Mouse (Mus musculus): ENCODE data around the gene Itgb2. TPM values are rescaled to one million over a fixed set of nuclear protein-coding genes. Genes with fewer than 3 reads are reported as not detected.

The Itgb2 gene
- polyA plus RNA-seq, 1 experiment, result 154 TPM

GRCm38 (mm10) chr10:77557641-77558040 is 27.6 kb downstream of the Itgb2 start:
- WGBS, result 88% methylated on average over 4 of the region's 4 CpGs
- H3K36me3 ChIP-seq (ENCODE audit: control insufficient read depth, insufficient read depth, low read length), result peaks cover 46% of the 10 kb centered on the region

GRCm38 (mm10) chr10:77560090-77560489 is 30.0 kb downstream of the Itgb2 start:
- TF ChIP-seq POLR2A (IDR thresholded peaks at IDR 0.05; ENCODE audit: low read depth, low read length), result no peak
- TF ChIP-seq CTCF (IDR thresholded peaks at IDR 0.05; ENCODE audit: extremely low read depth, insufficient read depth, insufficient read length, insufficient replicate concordance), result no peak
- no peak for DNase-seq (ENCODE audit: low read depth in 1 of 2, low spot score in 2 of 2)
- Histone ChIP-seq H3K4me1 (ENCODE audit: control insufficient read depth, insufficient read depth, insufficient read length) (no peaks in the 10 kb centered on the region), H3K36me3 (ENCODE audit: control insufficient read depth, insufficient read depth, low read length) (peaks cover 58% of the 10 kb centered on the region), H3K4me3 (ENCODE audit: extremely low read depth, insufficient read depth, insufficient read length) (no peak overlapping the region), H3K27ac (ENCODE audit: insufficient read depth, low read length) (no peak overlapping the region), H3K27me3 (ENCODE audit: control insufficient read depth, insufficient read depth, low read length) (no peaks in the 10 kb centered on the region)
- 89% methylated on average over 11 of the region's 11 CpGs for WGBS

More at GRCm38 (mm10) chr10:77557641-77558040, 27.6 kb downstream of the Itgb2 start:
- no peaks in the 10 kb centered on the region for H3K27me3 ChIP-seq (ENCODE audit: control insufficient read depth, insufficient read depth, low read length)
- no peaks in the 10 kb centered on the region for H3K4me1 ChIP-seq (ENCODE audit: control insufficient read depth, insufficient read depth, insufficient read length)
- TF ChIP-seq POLR2A (IDR thresholded peaks at IDR 0.05; ENCODE audit: low read depth, low read length) (no peak), CTCF (IDR thresholded peaks at IDR 0.05; ENCODE audit: extremely low read depth, insufficient read depth, insufficient read length, insufficient replicate concordance) (peak; percentile 11; the same call in 1 of the 2 replicates)
- no peak overlapping the region for H3K27ac ChIP-seq (ENCODE audit: insufficient read depth, low read length)
- no peak for DNase-seq (ENCODE audit: low read depth in 1 of 2, low spot score in 2 of 2)
- H3K4me3 ChIP-seq (ENCODE audit: extremely low read depth, insufficient read depth, insufficient read length), result no peak overlapping the region

GRCm38 (mm10) chr10:77560830-77561229 is 30.8 kb downstream of the Itgb2 start:
- Histone ChIP-seq H3K36me3 (ENCODE audit: control insufficient read depth, insufficient read depth, low read length) (peaks cover 59% of the 10 kb centered on the region), H3K4me1 (ENCODE audit: control insufficient read depth, insufficient read depth, insufficient read length) (no peaks in the 10 kb centered on the region), H3K27ac (ENCODE audit: insufficient read depth, low read length) (no peak overlapping the region), H3K27me3 (ENCODE audit: control insufficient read depth, insufficient read depth, low read length) (no peaks in the 10 kb centered on the region), H3K4me3 (ENCODE audit: extremely low read depth, insufficient read depth, insufficient read length) (no peak overlapping the region)
- no peak for DNase-seq (ENCODE audit: low read depth in 1 of 2, low spot score in 2 of 2)
- 90% methylated on average over 9 of the region's 9 CpGs for WGBS
- TF ChIP-seq CTCF (IDR thresholded peaks at IDR 0.05; ENCODE audit: extremely low read depth, insufficient read depth, insufficient read length, insufficient replicate concordance), result no peak
- no peak for TF ChIP-seq POLR2A (IDR thresholded peaks at IDR 0.05; ENCODE audit: low read depth, low read length)

- 66% methylated on average over 2 of the region's 2 CpGs for WGBS
- peaks cover 55% of the 10 kb centered on the region for H3K36me3 ChIP-seq (ENCODE audit: control insufficient read depth, insufficient read depth, low read length)
- no peaks in the 10 kb centered on the region for H3K27me3 ChIP-seq (ENCODE audit: control insufficient read depth, insufficient read depth, low read length)
- no peaks in the 10 kb centered on the region for H3K4me1 ChIP-seq (ENCODE audit: control insufficient read depth, insufficient read depth, insufficient read length)
- H3K4me3 ChIP-seq (ENCODE audit: extremely low read depth, insufficient read depth, insufficient read length), result no peak overlapping the region
- no peak overlapping the region for H3K27ac ChIP-seq (ENCODE audit: insufficient read depth, low read length)
- no peak for TF ChIP-seq POLR2A (IDR thresholded peaks at IDR 0.05; ENCODE audit: low read depth, low read length)
- no peak for TF ChIP-seq CTCF (IDR thresholded peaks at IDR 0.05; ENCODE audit: extremely low read depth, insufficient read depth, insufficient read length, insufficient replicate concordance)
- DNase-seq (ENCODE audit: low read depth in 1 of 2, low spot score in 2 of 2), result no peak
Observed at GRCm38 (mm10) chr10:77561508-77561907, 31.5 kb downstream of the Itgb2 start.

GRCm38 (mm10) chr10:77565005-77565404 is 35.0 kb downstream of the Itgb2 start:
- H3K4me1 ChIP-seq (ENCODE audit: control insufficient read depth, insufficient read depth, insufficient read length), result no peaks in the 10 kb centered on the region

GRCm38 (mm10) chr10:77566651-77567050 is 36.6 kb downstream of the Itgb2 start:
- peak; percentile 32 to 85 for DNase-seq (ENCODE audit: low read depth in 1 of 2, low spot score in 2 of 2)
- TF ChIP-seq CTCF (IDR thresholded peaks at IDR 0.05; ENCODE audit: extremely low read depth, insufficient read depth, insufficient read length, insufficient replicate concordance) (peak; percentile 95), POLR2A (IDR thresholded peaks at IDR 0.05; ENCODE audit: low read depth, low read length) (no peak)

More at GRCm38 (mm10) chr10:77565005-77565404, 35.0 kb downstream of the Itgb2 start:
- TF ChIP-seq POLR2A (IDR thresholded peaks at IDR 0.05; ENCODE audit: low read depth, low read length), result no peak
- peaks cover 37% of the 10 kb centered on the region for H3K36me3 ChIP-seq (ENCODE audit: control insufficient read depth, insufficient read depth, low read length)
- H3K4me3 ChIP-seq (ENCODE audit: extremely low read depth, insufficient read depth, insufficient read length), result no peak overlapping the region
- 85% methylated on average over 8 of the region's 8 CpGs for WGBS
- H3K27ac ChIP-seq (ENCODE audit: insufficient read depth, low read length), result no peak overlapping the region
- no peak for DNase-seq (ENCODE audit: low read depth in 1 of 2, low spot score in 2 of 2)
- no peaks in the 10 kb centered on the region for H3K27me3 ChIP-seq (ENCODE audit: control insufficient read depth, insufficient read depth, low read length)

GRCm38 (mm10) chr10:77569481-77569880 is 39.4 kb downstream of the Itgb2 start:
- DNase-seq (ENCODE audit: low read depth in 1 of 2, low spot score in 2 of 2), result no peak
- TF ChIP-seq POLR2A (IDR thresholded peaks at IDR 0.05; ENCODE audit: low read depth, low read length), result no peak
- TF ChIP-seq CTCF (IDR thresholded peaks at IDR 0.05; ENCODE audit: extremely low read depth, insufficient read depth, insufficient read length, insufficient replicate concordance), result no peak
- Histone ChIP-seq H3K27me3 (ENCODE audit: control insufficient read depth, insufficient read depth, low read length) (no peaks in the 10 kb centered on the region), H3K4me1 (ENCODE audit: control insufficient read depth, insufficient read depth, insufficient read length) (no peaks in the 10 kb centered on the region), H3K27ac (ENCODE audit: insufficient read depth, low read length) (no peak overlapping the region), H3K36me3 (ENCODE audit: control insufficient read depth, insufficient read depth, low read length) (peaks cover 9% of the 10 kb centered on the region), H3K4me3 (ENCODE audit: extremely low read depth, insufficient read depth, insufficient read length) (no peak overlapping the region)
- 82% methylated on average over 7 of the region's 7 CpGs for WGBS

More at GRCm38 (mm10) chr10:77566651-77567050, 36.6 kb downstream of the Itgb2 start:
- Histone ChIP-seq H3K36me3 (ENCODE audit: control insufficient read depth, insufficient read depth, low read length) (peaks cover 22% of the 10 kb centered on the region), H3K4me1 (ENCODE audit: control insufficient read depth, insufficient read depth, insufficient read length) (no peaks in the 10 kb centered on the region), H3K4me3 (ENCODE audit: extremely low read depth, insufficient read depth, insufficient read length) (no peak overlapping the region), H3K27ac (ENCODE audit: insufficient read depth, low read length) (no peak overlapping the region), H3K27me3 (ENCODE audit: control insufficient read depth, insufficient read depth, low read length) (no peaks in the 10 kb centered on the region)
- WGBS, result 27% methylated on average over 8 of the region's 8 CpGs

All from spleen, adult 2 months (tissue).